Mouse (Mus musculus) forebrain, embryonic 10.5 days (tissue): ENCODE data around the gene Mul1. TPM values are rescaled to one million over a fixed set of nuclear protein-coding genes. Genes with fewer than 3 reads are reported as not detected.
A peak's percentile ranks its signal among the peaks of the same experiment; 100 is the strongest.

Experiments
- DNase-seq: peaks from one replicate; pipeline ENCODE4 v3.0.0-alpha.2; 2017; ENCODE audit warnings: low spot score; ENCODE audit errors: extremely low spot score
- H3K27ac ChIP-seq: fragments of 300-500 bp; sonication (generic); 2 replicates; pipeline ENCODE4 v1.5.1; 2016; ENCODE audit warnings: mild to moderate bottlenecking
- H3K27me3 ChIP-seq: fragments of 300-500 bp; sonication (generic); 2 replicates; pipeline ENCODE4 v1.6.1; 2016; ENCODE audit warnings: mild to moderate bottlenecking; ENCODE audit not compliant: poor library complexity, severe bottlenecking
- H3K36me3 ChIP-seq: fragments of 300-500 bp; sonication (generic); replicated peaks from 2 replicates; pipeline ENCODE4 v1.6.1; 2016; ENCODE audit warnings: mild to moderate bottlenecking, moderate library complexity
- H3K4me1 ChIP-seq: fragments of 300-500 bp; sonication (generic); 2 replicates; pipeline ENCODE4 v1.6.1; 2016
- H3K4me3 ChIP-seq: fragments of 300-500 bp; sonication (generic); 2 replicates; pipeline ENCODE4 v1.5.1; 2016; ENCODE audit warnings: mild to moderate bottlenecking, moderate library complexity
- H3K9me3 ChIP-seq: fragments of 300-500 bp; sonication (generic); 2 replicates; pipeline ENCODE4 v1.6.1; 2016; ENCODE audit warnings: mild to moderate bottlenecking, moderate library complexity
- WGBS: fragments of 180-500 bp; shearing (Covaris S2); methylation state at CpG from one replicate; pipeline ENCODE4 v1.1.7; 2016; 5-methylcytosine and 5-hydroxymethylcytosine counted together
- polyA plus RNA-seq: library from polyadenylated mRNA; unstranded; fragments of >200 nt; fragmentation: Nextera tagmentation; extraction: Ambion mirVana; gene quantifications from 2 replicates; pipeline ENCODE4 v1.2.1, GENCODE M21; 2016

The Mul1 gene
- polyA plus RNA-seq, 1 experiment from 2014 or later = 22.7 TPM

DNA sequence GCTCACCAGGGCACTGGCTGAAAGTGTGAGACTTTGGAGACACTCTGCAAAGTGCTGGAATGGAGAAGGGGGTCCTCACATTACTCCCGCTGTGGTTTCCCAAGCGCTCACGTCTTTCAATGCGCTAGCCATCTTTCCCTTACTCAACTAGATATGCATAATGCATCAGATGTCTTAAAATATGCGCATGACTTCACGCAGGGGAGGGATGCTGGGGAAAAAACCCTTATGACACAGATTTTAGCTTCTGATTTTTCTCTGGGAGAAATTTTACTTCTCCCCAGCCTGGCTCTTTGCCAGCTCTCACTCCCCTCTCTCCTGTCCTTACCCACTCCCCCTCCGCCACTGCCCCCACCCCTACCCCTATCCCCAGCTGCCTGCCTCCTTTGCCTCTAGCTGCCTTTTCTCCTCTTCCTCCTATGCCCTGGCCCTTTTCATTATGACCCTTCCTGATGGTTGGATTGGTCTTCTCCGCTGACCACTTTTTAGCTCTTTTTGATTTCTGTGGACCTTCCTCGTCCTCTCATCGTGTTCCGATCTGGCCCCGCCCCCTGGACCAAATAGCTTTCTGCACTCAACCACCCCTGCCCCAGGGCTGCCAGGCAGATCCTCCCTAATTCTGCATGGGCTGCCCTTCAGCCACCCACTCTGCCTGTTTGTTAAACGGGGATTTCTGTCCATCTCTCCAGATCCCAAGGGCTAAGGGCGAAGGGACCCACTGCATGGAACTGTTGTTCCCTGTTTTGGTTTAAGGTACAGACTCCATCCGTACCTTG lies 13.5 kb downstream of the Mul1 start:
- Histone ChIP-seq H3K27me3 (peaks cover 79% of the 10 kb centered on the region), H3K9me3 (no peaks in the 10 kb centered on the region), H3K36me3 (no peaks in the 10 kb centered on the region), H3K4me1 (peaks cover 59% of the 10 kb centered on the region), H3K4me3 (no peak overlapping the region), H3K27ac (peak overlapping the region; percentile 36; the same call in 1 of the 2 replicates)
- 44% methylated on average over 15 of the region's 15 CpGs for WGBS
- DNase-seq = no peak

DNA sequence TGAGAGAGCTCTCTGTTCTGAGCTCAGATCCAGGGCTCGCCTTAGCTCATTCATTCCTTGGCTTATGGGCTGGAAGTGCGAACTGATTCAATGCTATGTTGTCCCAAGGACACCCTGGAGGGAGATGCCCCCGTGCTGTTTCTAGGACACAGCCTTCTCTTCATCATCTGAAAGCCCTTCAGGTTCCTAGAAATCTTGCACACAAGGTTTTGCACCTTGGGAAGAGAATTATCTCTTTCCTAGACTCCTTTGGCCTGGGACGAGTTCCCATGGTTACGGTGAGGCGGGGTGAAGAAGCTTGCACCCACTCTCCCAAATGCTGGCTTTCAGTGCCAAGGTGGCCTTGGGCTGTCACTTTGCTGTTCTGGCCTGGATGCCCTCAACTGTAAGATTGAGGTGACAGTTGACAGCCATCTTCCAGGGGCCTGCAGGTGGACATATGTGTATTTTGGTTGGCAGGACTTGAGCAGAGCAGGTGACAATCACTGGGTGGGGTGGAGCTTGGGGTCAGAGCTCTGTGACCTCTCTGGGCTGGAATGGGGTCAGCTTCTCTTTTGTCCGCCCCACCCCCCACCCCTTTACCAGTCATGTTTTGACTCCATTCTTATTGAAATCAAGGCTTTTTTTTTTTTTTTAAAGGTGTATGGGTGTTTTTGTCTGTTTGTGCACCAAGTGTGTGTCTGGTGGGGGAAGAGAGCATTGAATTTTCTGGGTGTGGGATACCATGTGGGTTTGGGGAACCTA lies 14.6 kb downstream of the Mul1 start:
- H3K4me3 ChIP-seq = no peak overlapping the region
- no peak overlapping the region for H3K27ac ChIP-seq
- DNase-seq = no peak
- peaks cover 66% of the 10 kb centered on the region for H3K4me1 ChIP-seq
- 50% methylated on average over 7 of the region's 7 CpGs for WGBS
- H3K9me3 ChIP-seq = no peaks in the 10 kb centered on the region
- H3K27me3 ChIP-seq = peaks cover 86% of the 10 kb centered on the region
- no peaks in the 10 kb centered on the region for H3K36me3 ChIP-seq

DNA sequence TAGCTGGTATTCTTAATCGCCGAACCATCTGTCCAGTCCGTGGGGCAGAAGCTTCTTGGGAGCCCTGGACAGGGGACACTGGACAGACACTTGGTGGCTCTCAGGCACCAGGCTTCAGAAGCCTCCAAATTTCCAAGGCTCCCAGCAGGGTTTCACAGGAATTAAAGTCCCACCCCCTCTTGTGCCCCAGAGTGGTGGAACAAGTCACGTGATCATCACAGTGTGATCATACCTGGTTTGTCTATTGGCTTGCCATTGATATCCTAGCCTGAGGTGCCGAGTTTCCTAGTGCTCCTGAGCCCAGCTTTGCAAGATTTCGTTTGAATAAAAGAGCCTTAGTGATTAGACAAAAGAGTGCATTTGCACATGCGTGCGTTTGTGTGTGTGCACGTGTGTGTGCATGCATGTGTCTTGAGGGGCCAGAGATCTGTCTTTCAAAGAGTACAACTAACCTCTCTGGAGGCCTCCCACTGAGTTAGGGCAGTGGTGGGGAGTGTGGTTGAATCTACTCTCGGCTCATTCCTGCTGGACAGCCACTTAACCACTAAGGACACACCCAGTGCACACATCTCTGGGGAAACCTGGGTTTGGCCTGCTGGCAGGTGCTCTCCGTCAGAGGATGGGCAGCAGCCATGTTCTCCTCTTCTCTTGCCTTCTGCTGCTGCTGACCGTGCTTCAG lies 15.3 kb downstream of the Mul1 start:
- H3K4me1 ChIP-seq = peaks cover 67% of the 10 kb centered on the region
- WGBS = 60% methylated on average over 12 of the region's 12 CpGs
- H3K4me3 ChIP-seq = no peak overlapping the region
- no peaks in the 10 kb centered on the region for H3K36me3 ChIP-seq
- no peak overlapping the region for H3K27ac ChIP-seq
- DNase-seq = no peak
- no peaks in the 10 kb centered on the region for H3K9me3 ChIP-seq
- H3K27me3 ChIP-seq = peaks cover 82% of the 10 kb centered on the region

DNA sequence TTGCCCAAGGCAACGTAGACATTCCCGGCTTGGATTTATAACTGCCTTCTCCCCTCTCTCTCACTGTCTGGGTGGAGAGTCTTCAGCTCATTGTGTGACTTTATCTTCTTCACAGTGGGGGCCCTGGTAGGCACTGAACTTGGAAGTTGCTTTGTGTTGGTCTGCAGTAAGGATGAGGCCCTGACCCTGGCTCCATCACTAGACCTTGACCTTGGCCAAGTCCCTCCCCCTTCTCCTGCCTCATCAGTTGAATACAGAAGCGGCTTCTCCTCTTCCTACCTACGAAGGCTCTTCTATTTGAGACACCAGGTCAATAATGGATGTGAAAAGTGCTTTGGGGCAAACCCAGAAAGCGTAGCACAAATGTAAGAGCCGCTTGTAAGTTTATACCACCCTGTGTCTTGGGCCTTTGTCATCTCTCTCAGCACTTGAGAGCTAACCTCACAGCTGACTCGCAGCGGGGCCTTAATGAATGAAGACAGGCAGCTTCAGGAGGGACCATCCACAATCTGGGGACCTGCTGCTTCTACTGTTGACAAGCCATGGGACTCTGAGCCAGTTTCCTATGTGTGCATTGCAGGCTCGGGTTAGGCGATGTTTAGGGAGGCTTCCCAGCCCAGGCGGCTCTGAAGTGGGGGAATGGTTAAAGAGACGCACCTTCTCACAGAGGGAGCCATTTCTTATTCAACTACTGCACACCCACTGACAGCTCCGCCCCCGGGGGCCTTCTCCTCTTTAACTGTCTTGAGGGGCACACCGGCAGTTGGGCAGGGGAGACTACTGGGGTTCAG lies 18.0 kb downstream of the Mul1 start:
- DNase-seq = no peak
- H3K9me3 ChIP-seq = no peaks in the 10 kb centered on the region
- peaks cover 89% of the 10 kb centered on the region for H3K27me3 ChIP-seq
- H3K27ac ChIP-seq = no peak overlapping the region
- H3K36me3 ChIP-seq = no peaks in the 10 kb centered on the region
- peaks cover 73% of the 10 kb centered on the region for H3K4me1 ChIP-seq
- H3K4me3 ChIP-seq = no peak overlapping the region
- WGBS = 26% methylated on average over 15 of the region's 15 CpGs

DNA sequence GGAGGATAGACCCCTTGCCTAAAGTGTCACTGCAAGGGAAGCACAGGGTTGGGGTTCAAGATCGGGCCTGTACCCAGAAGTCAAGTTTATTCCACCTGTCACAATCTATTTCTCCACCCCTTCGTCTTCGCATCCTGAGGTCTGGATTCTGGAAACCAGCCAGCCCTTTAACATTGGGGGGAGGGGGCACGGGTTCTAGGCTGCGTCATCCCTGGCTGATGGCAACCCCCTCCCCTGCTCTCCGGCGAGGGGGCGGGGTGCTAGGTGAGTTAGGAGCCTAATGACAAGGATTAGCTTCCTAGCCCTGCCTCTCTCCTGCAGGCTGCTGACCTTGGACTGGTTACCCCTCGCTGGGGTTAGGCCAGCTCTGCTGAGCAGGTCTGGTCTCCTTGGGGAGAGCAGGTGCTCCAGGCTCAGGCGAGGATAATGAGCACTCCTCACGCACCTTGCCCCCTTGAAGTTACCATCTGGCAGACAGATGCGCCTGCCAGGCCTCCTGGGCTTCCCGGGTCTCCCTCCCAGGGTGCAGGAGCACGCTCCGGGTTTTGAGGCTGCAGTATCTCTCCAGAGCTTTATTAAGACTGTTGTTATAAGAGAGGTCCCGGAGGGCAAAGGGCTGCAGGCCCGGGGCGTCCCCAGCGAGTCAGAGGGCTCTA lies 18.8 kb downstream of the Mul1 start:
- Histone ChIP-seq H3K36me3 (no peaks in the 10 kb centered on the region), H3K4me3 (peak overlapping the region; percentile 87), H3K27ac (peak overlapping the region; percentile 88), H3K4me1 (peaks cover 65% of the 10 kb centered on the region), H3K9me3 (no peaks in the 10 kb centered on the region), H3K27me3 (peaks cover 93% of the 10 kb centered on the region)
- WGBS = 4% methylated on average over 19 of the region's 19 CpGs
- peak; percentile 36 for DNase-seq

DNA sequence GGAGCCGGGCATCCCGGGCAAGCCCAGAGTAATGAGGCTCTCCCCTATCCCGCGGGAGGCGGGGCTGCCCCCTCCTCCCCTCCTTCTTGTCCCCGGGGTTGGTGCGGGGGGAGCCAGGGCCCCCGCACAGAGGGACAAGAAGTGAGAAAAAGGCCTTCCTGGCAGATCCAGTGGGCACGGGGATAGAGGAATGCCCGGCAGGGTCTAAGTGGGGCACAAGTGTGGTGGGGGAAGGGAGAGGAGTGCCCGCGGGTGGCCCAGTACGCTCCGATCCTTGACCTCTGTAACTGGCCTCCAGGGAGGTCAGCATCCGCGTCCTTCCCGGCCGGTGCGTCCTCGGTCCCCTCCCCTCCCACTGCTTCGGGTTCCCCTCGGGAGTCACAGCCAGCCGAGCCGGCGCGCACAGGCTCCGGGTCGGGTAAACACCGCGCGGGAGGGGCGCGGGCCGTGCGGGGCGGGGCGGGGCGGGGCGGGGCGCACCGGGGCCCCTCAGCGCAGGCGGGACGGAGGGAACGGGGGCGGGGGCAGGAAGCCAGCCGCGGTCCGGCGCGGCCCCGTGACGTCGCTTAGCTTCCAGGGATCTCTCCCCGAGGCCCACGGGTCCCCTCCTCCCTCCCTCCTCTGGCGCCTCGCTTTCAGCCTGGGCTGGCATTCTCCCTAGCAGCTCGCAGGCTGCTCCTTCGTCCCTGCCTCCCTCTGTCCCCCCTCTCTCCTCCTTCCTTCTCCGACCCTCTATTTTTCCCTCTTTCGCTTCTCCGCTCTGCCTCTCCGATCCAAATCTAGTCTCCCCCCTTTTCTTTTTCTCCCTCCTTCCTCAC lies 19.5 kb downstream of the Mul1 start, which contains the start of gene Camk2n1:
Camk2n1 (plus strand) TSS at position 562 of the 818 bp plus-strand sequence.
- Histone ChIP-seq H3K4me3 (peak within 1 kb of the TSS; percentile 87), H3K36me3 (no peaks in the 10 kb centered on the region), H3K9me3 (no peaks in the 10 kb centered on the region), H3K4me1 (peaks cover 64% of the 10 kb centered on the region), H3K27me3 (peaks cover 93% of the 10 kb centered on the region), H3K27ac (peak within 1 kb of the TSS; percentile 88)
- WGBS = under 1% methylated on average over 44 of the region's 64 CpGs
- DNase-seq = peak; percentile 67

DNA sequence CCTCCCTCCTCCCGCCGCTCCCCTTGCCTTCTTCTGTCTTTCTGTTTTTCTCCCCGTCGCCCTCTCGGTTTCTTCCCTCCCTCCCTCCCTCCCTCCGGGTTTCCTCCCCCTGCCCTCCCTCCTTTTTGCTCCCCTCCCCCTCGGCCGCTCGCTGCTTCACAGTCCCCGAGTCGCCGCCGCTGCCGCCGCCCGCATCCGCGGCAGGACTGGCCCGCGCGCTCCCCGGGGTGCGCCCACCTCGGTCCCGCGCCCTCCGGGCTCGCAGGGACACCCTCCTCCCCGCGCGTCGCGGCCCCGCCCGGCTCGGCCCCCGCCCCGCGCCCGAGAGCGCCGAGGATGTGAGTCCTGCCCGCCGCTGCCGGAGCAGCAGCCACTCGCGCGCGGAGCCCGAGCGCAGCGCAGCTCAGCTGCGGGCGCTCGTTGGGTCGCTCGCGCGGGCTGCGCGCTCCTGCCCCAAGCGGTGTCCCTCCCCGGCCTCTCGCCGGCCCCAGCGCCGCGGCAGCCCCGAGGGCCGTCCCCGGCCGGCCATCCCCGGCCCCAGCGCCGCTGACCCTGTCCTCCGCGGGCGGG lies 20.2 kb downstream of the Mul1 start:
- H3K4me3 ChIP-seq = peak overlapping the region; percentile 87
- peaks cover 93% of the 10 kb centered on the region for H3K27me3 ChIP-seq
- under 1% methylated on average over 78 of the region's 78 CpGs for WGBS
- DNase-seq = peak; percentile 66
- H3K4me1 ChIP-seq = peaks cover 62% of the 10 kb centered on the region
- peak overlapping the region; percentile 88 for H3K27ac ChIP-seq
- no peaks in the 10 kb centered on the region for H3K36me3 ChIP-seq
- no peaks in the 10 kb centered on the region for H3K9me3 ChIP-seq

DNA sequence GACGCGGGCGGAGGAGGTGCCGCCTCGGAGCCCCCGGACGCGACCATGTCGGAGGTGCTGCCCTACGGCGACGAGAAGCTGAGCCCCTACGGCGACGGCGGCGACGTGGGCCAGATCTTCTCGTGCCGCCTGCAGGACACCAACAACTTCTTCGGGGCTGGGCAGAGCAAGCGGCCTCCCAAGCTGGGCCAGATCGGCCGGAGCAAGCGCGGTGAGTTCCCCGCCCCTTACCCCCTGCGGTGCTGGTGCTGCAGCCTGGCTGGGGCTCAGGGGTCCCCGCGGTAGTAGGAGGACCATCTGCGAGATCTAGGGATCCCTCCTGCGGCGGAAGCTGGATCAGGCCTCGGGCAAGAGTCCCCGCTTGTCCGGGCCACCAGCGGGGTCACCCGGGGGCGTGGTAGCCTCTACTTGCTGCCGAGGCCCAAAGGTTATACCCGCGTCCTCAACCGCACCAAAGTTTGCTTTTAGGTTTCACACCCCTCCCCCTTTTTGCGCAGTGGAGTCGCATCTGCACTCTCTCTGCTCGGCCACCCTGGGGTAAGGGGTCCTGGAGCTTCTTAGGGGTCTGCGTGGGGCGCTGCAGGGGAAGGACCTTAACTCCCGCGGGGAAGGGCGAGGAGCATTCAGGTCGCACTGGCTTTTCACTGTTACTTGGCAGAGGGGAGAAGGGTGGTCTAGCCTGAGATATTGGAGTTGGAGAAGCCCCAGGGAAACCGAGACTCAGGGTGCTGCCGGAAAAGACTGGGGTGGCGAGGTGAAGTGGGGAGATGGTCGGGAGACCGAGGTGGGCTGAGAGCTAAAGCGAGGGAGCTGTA lies 20.9 kb downstream of the Mul1 start:
- peak; percentile 48 for DNase-seq
- peak overlapping the region; percentile 88 for H3K27ac ChIP-seq
- peaks cover 94% of the 10 kb centered on the region for H3K27me3 ChIP-seq
- H3K4me1 ChIP-seq = peaks cover 58% of the 10 kb centered on the region
- H3K9me3 ChIP-seq = no peaks in the 10 kb centered on the region
- H3K36me3 ChIP-seq = no peaks in the 10 kb centered on the region
- peak overlapping the region; percentile 87 for H3K4me3 ChIP-seq
- under 1% methylated on average over 58 of the region's 58 CpGs for WGBS

DNA sequence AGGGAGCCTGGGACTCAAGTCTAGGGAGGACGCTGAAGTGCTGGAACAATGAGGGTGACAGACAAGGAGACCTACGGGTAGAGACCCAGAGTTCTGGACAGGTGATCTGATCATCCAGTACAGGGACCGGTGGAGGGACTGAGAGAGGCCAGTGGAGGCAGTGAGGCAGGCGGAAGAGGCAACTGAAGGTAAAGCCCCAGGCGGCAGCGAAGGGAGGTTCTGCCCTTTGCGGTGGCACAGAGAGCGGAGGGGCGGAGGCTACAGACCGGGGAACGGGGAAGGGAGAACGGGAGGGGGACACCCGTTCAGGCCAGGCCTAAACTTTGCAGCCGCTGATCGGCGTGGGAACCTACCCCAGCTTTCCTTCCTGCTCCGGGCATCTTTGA lies 21.5 kb downstream of the Mul1 start:
- Histone ChIP-seq H3K4me1 (peaks cover 60% of the 10 kb centered on the region), H3K27me3 (peaks cover 95% of the 10 kb centered on the region), H3K27ac (peak overlapping the region; percentile 88), H3K9me3 (no peaks in the 10 kb centered on the region), H3K4me3 (peak overlapping the region; percentile 87), H3K36me3 (no peaks in the 10 kb centered on the region)
- WGBS = under 1% methylated on average over 17 of the region's 17 CpGs
- DNase-seq = no peak

DNA sequence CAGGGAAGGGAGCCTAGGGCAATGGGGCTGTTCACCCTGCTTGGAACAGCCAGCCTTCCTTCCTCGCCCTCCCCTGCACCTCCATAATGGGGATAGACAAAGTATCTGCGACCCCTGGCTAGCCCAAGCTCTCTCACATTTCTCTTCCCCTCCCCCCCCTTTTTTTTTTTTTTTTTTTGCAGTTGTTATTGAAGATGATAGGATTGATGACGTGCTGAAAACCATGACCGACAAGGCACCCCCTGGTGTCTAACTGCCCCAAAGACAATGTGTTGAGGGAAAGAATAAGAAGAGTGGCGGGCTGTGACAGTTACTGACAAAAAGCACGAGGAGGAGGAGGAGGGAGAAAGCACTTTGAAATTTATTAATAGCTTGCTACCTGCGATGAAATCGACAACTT lies 22.1 kb downstream of the Mul1 start:
- 6% methylated on average over 8 of the region's 8 CpGs for WGBS
- Histone ChIP-seq H3K36me3 (no peaks in the 10 kb centered on the region), H3K9me3 (no peaks in the 10 kb centered on the region), H3K4me1 (peaks cover 60% of the 10 kb centered on the region), H3K4me3 (peak overlapping the region; percentile 87), H3K27me3 (peaks cover 95% of the 10 kb centered on the region), H3K27ac (peak overlapping the region; percentile 88)
- no peak for DNase-seq
